Mouse (Mus musculus): ENCODE results near the gene Myadm.

GRCm38 (mm10) chr7:3306400-3306799 is 17.5 kb downstream of the Myadm start:
- TF ChIP-seq ZNF384 (IDR thresholded peaks at IDR 0.05; ENCODE audit: low read depth, low read length), result no peak
- TF ChIP-seq ZC3H11A (IDR thresholded peaks at IDR 0.05; ENCODE audit: borderline replicate concordance, low read depth, low read length), result no peak
- TF ChIP-seq HCFC1 (IDR thresholded peaks at IDR 0.05; ENCODE audit: borderline replicate concordance, insufficient read depth, low read length), result no peak

Measured in ES-E14 (cell line).